Mouse (Mus musculus) limb, embryonic 14.5 days (tissue): ENCODE results near the gene Itpr2. TPM values are rescaled to one million over a fixed set of nuclear protein-coding genes. Genes with fewer than 3 reads are reported as not detected.

Experiments used
- ATAC-seq: fragments of 200-750 bp; cut with Nextera tagmentation; 2 replicates; pipeline ENCODE4 v1.8.0; 2017; ENCODE audit warnings: low read depth, moderate number of reproducible peaks, moderate TSS enrichment; ENCODE audit not compliant: low FRiP score
- DNase-seq: peaks from one replicate; pipeline ENCODE4 v3.0.0-alpha.2; 2015; ENCODE audit warnings: low spot score
- H3K27ac ChIP-seq: fragments of 300-500 bp; sonication (generic); replicated peaks from 2 replicates; pipeline ENCODE4 v1.5.1; 2014; ENCODE audit warnings: low read depth, mild to moderate bottlenecking, low read length, moderate library complexity, mixed read lengths
- H3K27me3 ChIP-seq: fragments of 300-500 bp; sonication (generic); 2 replicates; pipeline ENCODE4 v1.6.1; 2014; ENCODE audit warnings: low read length, mixed read lengths; ENCODE audit not compliant: control insufficient read depth, insufficient read depth
- H3K36me3 ChIP-seq: fragments of 300-500 bp; sonication (generic); 2 replicates; pipeline ENCODE4 v1.6.1; 2014; ENCODE audit warnings: mild to moderate bottlenecking, low read length, moderate library complexity, mixed read lengths; ENCODE audit not compliant: control insufficient read depth, insufficient read depth
- H3K4me1 ChIP-seq: fragments of 300-500 bp; sonication (generic); 2 replicates; pipeline ENCODE4 v1.6.1; 2014; ENCODE audit warnings: antibody characterized with exemption, low read length, mixed read lengths; ENCODE audit not compliant: control insufficient read depth, insufficient read depth
- H3K4me2 ChIP-seq: fragments of 300-500 bp; sonication (generic); replicated peaks from 2 replicates; pipeline ENCODE4 v1.6.1; 2014; ENCODE audit warnings: low read depth, mild to moderate bottlenecking, low read length, moderate library complexity; ENCODE audit not compliant: severe bottlenecking
- H3K4me3 ChIP-seq: fragments of 300-500 bp; sonication (generic); replicated peaks from 2 replicates; pipeline ENCODE4 v1.5.1; 2014; ENCODE audit warnings: low read length
- H3K9ac ChIP-seq: fragments of 300-500 bp; sonication (generic); 2 replicates; pipeline ENCODE4 v1.6.1; 2014; ENCODE audit warnings: mild to moderate bottlenecking, low read depth, low read length, moderate library complexity; ENCODE audit not compliant: severe bottlenecking
- H3K9me3 ChIP-seq: fragments of 300-500 bp; sonication (generic); 2 replicates; pipeline ENCODE4 v1.6.1; 2016; ENCODE audit warnings: low read length; ENCODE audit not compliant: control insufficient read depth
- POLR2A ChIP-seq: fragments of 200-500 bp; IDR thresholded peaks from 2 replicates; pipeline ENCODE4 v1.8.0; 2012; ENCODE audit warnings: inconsistent platforms, mild to moderate bottlenecking, moderate library complexity, borderline replicate concordance; ENCODE audit not compliant: insufficient read depth, insufficient read length; ENCODE audit errors: extremely low read depth
- WGBS: fragments of 180-500 bp; shearing (Covaris S2); extraction: QIAGEN DNeasy Blood & Tissue Kit; methylation state at CpG from one replicate; pipeline ENCODE4 v1.1.7; 2014; 5-methylcytosine and 5-hydroxymethylcytosine counted together
- polyA plus RNA-seq, 2 experiments: library from polyadenylated mRNA; depleted of rRNA in 1 of 2; stranded (reverse) in 1 of 2; unstranded in 1 of 2; fragments of >200 nt; fragmentation: Nextera tagmentation in 1 of 2; extraction: Ambion mirVana in 1 of 2; gene quantifications; 2 replicates each; pipeline versions ENCODE4 v1.2.1 to v1.2.3; 2012 to 2014

The Itpr2 gene
- polyA plus RNA-seq, 2 experiments = 4.7 to 11.3 TPM

DNA sequence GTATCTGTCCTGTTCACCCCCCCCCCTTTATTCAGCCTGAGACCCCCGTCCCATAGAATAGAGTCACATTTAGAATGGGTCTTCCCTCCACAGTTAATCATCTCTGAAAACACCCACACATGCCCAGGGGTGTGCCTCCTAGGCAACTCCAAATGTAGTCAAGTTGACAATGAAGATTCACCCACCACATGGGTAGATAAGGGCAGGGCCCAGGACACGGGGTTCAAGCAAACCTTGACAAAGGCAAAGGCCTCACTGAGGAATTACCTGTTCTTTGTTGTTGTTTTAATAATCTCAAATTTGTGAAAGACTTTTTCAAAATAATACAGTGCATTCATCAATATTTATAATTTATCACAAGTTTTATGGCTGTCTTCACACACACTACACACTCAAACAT is 2.4 kb upstream of the Itpr2 start:
- H3K4me1 ChIP-seq = peaks cover 3% of the 10 kb centered on the region; the same call in 1 of the 2 replicates
- H3K4me3 ChIP-seq = no peak overlapping the region
- H3K27ac ChIP-seq = no peak overlapping the region
- TF ChIP-seq POLR2A = no peak
- no peak for ATAC-seq
- H3K4me2 ChIP-seq = no peak overlapping the region
- H3K9me3 ChIP-seq = no peaks in the 10 kb centered on the region
- no peaks in the 10 kb centered on the region for H3K27me3 ChIP-seq
- no peaks in the 10 kb centered on the region for H3K36me3 ChIP-seq
- 81% methylated on average over 2 of the region's 2 CpGs for WGBS
- H3K9ac ChIP-seq = no peak overlapping the region
- DNase-seq = no peak

DNA sequence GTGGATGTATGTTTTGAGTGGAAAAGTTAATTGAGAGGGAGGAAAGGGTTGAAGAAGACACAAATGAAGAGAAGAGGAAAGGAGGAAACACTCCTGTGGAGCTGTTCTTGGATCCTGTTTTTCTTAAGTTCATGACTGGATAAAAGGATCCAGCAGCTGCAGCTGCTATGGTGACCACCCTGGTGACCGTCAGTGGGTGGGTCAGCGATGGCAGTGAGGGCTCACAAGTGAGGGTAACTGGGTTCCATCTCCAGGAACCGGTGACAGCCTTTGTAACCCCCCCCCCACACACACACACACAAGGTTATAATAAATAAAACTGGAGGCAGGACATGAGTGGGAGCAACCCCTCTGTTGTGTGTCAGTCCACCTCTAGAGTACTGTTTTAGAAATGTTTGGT is 833 bp upstream of the Itpr2 start:
- H3K27ac ChIP-seq = no peak overlapping the region
- H3K27me3 ChIP-seq = no peaks in the 10 kb centered on the region
- no peaks in the 10 kb centered on the region for H3K9me3 ChIP-seq
- H3K4me3 ChIP-seq = peak overlapping the region; percentile 71
- peak overlapping the region; percentile 92 for H3K4me2 ChIP-seq
- ATAC-seq (no peak), DNase-seq (no peak)
- H3K36me3 ChIP-seq = no peaks in the 10 kb centered on the region
- H3K9ac ChIP-seq = peak overlapping the region; percentile 69
- H3K4me1 ChIP-seq = peaks cover 3% of the 10 kb centered on the region; the same call in 1 of the 2 replicates
- 46% methylated on average over 3 of the region's 3 CpGs for WGBS
- TF ChIP-seq POLR2A = no peak

- no peak for TF ChIP-seq POLR2A
These were observed 632 bp downstream of the Itpr2 start for GRCm38 (mm10) chr6:146501316-146501865.

GRCm38 (mm10) chr6:146500771-146501170 is 1.3 kb downstream of the Itpr2 start:
- WGBS = 68% methylated on average over 5 of the region's 5 CpGs
- no peak for TF ChIP-seq POLR2A
- Histone ChIP-seq H3K9ac (peak overlapping the region; percentile 7; the same call in 1 of the 2 replicates), H3K4me2 (peak overlapping the region; percentile 92), H3K4me3 (peak overlapping the region; percentile 71), H3K4me1 (peaks cover 3% of the 10 kb centered on the region; the same call in 1 of the 2 replicates), H3K27me3 (no peaks in the 10 kb centered on the region), H3K36me3 (no peaks in the 10 kb centered on the region), H3K9me3 (no peaks in the 10 kb centered on the region), H3K27ac (no peak overlapping the region)
- no peak for DNase-seq
- no peak for ATAC-seq

More at GRCm38 (mm10) chr6:146501316-146501865, 632 bp downstream of the Itpr2 start:
- H3K9ac ChIP-seq = peak overlapping the region; percentile 69
- H3K4me1 ChIP-seq = peaks cover 3% of the 10 kb centered on the region; the same call in 1 of the 2 replicates
- 0 out of 2 replicates have a peak, but pooled peaks have one; percentile 3 for ATAC-seq
- no peak for DNase-seq
- no peaks in the 10 kb centered on the region for H3K27me3 ChIP-seq
- no peaks in the 10 kb centered on the region for H3K9me3 ChIP-seq
- no peaks in the 10 kb centered on the region for H3K36me3 ChIP-seq
- H3K4me3 ChIP-seq = peak overlapping the region; percentile 71
- peak overlapping the region; percentile 92 for H3K4me2 ChIP-seq
- 0 out of 2 replicates have a peak overlapping the region, but pooled peaks have one; percentile 48 for H3K27ac ChIP-seq
- under 1% methylated on average over 25 of the region's 30 CpGs for WGBS

- Histone ChIP-seq H3K27me3 (no peaks in the 10 kb centered on the region), H3K9me3 (no peaks in the 10 kb centered on the region), H3K4me2 (peak overlapping the region; percentile 92), H3K36me3 (no peaks in the 10 kb centered on the region), H3K27ac (no peak overlapping the region), H3K9ac (no peak overlapping the region), H3K4me3 (peak overlapping the region; percentile 71; the same call in 1 of the 2 replicates), H3K4me1 (peaks cover 3% of the 10 kb centered on the region; the same call in 1 of the 2 replicates)
- WGBS = 72% methylated on average over 6 of the region's 6 CpGs
- ATAC-seq = no peak
- DNase-seq = no peak
- no peak for TF ChIP-seq POLR2A
These were observed 1.8 kb downstream of the Itpr2 start for GRCm38 (mm10) chr6:146500206-146500605.
